Mouse (Mus musculus) spleen, postnatal 36 days (tissue): ENCODE measurements around the gene Klhdc9.
"Not testable (repeated sequence)": the region's sequence is repeated elsewhere in the genome, so short reads cannot be mapped to it uniquely, and the experiment has no call there.

ENCODE experiments used
- DNase-seq, 2 experiments: peaks; one replicate each; pipeline ENCODE4 v3.0.0; 2022; ENCODE audit warnings: low spot score in 2 of 2, mixed read lengths in 1 of 2

The Klhdc9 gene

DNA sequence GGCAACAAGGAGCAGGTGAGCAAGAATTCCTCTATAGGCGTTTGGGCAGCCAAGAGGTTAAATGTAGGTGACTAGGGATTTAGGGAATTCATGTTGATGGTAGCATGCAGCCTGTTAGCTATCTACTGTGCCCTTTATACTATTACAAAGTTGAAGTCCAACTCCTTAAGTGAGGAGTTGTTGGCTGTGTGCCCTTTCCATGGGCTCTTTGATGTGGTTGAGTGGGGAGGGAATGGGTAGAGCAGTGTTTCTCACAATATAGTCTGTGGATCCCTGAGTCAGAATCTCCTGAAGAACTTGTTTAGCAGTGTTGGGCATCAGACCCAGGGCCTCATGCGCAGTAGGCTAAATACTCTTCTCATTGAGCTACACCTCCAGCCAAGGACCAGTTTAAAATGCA lies 3.8 kb downstream of the Klhdc9 start:
- no peak for DNase-seq

DNA sequence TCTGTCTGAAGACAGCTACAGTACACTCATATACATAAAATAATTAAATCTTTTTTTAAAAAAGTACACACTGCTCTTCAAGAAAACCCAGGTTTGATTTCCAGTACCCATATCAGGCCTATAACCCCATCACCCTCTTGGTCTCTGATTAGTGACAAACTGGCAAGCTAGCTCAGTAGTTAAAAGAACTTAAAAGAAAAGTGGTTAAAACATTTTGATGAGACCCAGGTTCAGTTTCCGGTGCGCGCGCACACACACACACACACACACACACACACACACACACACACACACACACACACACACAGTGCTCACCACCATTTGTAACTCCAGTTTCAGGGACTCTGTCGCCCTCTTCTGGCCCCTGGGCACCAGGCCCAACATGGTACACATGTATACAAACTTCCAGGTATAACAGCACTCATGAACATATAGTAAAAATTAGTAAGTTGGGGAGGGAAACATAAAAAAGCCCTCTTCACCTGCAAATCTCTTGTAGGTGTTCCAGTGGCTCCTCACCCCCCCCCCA lies 4.7 kb downstream of the Klhdc9 start:
- DNase-seq = peak; percentile 27 to 37

DNA sequence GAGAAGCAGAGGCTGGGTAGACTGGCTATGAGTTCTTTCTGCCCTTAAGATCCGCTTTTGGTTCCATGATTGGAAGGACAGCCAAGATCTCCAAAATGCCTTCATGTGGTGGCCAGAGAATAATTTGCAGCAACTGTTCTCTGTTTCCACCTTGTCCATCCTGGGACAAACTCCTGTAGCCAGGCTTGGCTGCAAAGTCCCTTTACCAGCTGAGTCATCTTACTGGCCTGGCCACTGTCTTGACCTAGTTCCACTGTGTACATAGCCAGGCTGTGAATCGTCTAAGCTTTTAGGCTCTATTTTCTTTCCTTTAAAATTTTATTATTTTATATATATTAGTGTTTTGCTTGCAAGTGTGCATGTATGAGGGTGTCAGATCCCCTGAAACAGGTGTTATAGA lies 11.4 kb downstream of the Klhdc9 start:
- no peak for DNase-seq

DNA sequence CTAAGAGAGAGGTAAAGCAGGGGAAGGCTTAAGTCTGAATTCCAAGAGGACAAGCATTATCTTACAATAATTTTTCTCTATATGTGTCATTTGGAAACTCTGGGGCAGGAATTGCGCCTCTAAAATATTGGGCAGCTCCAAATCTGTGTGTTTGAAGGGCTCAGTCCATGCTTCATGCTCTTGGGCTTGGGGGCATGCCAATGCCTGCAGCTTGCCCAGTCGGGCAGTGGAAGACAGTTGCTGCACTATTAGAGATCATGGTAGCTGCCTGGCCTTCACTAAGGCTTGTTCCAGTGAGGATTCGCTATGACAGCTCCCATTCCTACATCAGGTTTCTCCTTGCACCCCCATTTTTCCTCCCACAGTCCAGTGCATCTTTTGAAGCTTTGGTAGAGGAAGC lies 11.9 kb downstream of the Klhdc9 start:
- no peak for DNase-seq

DNA sequence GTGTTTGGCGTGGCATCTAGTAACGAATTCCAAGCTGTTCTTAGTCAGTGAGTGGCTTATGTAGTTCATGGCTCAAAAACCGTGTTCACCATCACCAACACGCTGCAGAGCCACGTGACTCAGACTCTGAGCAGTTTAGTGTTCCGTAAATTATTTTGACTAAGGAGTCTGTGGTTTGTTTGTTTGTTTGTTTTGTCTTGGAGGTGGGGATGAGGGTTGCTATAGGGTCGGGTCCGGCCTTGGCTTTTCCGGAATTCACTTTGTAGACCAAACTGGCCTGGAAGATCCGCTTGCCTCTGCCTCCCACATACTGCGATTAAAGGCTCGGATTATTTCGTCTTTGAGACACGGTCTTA lies 14.5 kb downstream of the Klhdc9 start:
- DNase-seq = no peak

- peak; percentile 88 to 89 for DNase-seq
These were observed 15.1 kb downstream of the Klhdc9 start, which contains the start of the genes Nit1 and Pfdn2 for GRCm38 (mm10) chr1:171345225-171346094. Gene Nit1, minus strand, starts transcription at chr1:171345646. Gene Pfdn2, plus strand, starts transcription at chr1:171345670.

GRCm38 (mm10) chr1:171344715-171345114 lies 15.9 kb downstream of the Klhdc9 start:
- no peak for DNase-seq

GRCm38 (mm10) chr1:171343922-171344677 lies 16.5 kb downstream of the Klhdc9 start:
- DNase-seq = no peak

- no peak for DNase-seq
These were observed 18.1 kb downstream of the Klhdc9 start for GRCm38 (mm10) chr1:171342262-171343207.

- DNase-seq = no peak
These were observed 30.4 kb downstream of the Klhdc9 start for GRCm38 (mm10) chr1:171330216-171330560.

DNA sequence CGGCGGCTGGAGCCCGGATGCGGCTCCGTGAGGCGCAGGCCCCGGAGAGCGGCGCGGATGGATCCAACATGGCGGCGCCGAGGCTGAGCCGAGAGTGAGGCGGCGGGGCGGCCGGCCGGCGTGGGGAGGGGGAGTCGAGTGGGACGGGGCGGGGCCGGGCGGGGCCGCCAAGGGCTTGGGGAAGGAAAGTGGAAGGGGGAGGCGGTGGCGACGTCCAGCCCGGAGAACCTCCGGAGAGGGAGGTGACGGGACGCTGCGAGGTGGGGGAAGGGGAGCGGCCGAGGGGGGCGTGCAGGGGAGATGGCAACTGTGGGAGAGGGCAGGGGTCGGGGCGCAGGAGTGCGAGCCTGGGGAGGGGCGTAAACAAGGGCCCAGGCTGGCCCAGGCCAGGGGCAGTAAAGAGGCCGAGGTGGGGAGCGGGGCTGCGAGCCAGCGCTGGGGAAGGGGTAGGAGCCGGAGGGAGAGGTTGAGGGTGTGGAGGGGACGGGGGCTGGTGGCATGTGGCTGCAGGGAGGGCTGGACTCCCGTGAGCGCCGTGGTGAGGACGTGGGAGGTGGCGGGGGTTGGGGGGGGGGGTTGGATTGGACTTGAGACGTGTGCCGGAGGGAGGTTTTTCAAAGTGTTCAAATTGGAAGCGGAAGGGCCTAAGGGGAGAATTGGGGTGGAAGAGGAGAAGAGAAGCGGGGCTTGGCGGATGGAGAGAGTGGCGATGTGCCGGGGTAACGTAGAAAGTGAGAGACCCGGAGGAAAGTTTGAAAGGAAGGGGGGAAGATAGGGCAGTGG lies 31.0 kb downstream of the Klhdc9 start:
- DNase-seq = peak; percentile 13 to 39

DNA sequence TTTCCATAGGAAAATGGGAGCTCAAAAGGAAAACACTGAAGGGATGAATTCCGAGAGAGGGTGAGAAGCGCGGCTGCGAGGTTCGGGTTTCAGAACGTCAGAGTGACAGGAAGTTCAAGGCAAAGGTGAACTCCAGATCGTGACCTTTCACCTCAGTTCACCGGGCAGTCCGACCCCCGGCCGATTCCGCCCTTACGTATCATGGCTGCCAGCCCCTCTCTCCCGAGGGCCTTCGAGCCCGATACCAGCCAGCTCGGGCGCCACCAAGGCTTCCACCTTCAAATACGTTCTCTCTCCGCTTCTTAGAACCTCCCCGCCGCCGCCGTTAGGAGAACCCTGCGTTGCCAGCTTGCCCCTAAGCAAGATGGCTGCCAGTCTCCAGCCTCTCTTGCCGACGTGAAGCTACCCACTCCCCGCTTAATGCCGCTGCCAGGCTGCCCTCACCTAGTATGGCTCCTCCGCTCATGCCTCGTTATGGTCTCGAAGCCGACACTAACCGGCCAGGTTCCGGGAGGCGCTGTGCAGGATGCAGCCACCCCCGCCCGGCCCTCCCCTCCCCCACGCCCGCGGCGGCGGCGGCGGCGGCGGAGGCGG lies 31.7 kb downstream of the Klhdc9 start, which contains the start of gene Dedd:
Dedd (plus strand) TSS at position 307 of the 594 bp plus-strand sequence.
- peak; percentile 91 to 92 for DNase-seq

DNA sequence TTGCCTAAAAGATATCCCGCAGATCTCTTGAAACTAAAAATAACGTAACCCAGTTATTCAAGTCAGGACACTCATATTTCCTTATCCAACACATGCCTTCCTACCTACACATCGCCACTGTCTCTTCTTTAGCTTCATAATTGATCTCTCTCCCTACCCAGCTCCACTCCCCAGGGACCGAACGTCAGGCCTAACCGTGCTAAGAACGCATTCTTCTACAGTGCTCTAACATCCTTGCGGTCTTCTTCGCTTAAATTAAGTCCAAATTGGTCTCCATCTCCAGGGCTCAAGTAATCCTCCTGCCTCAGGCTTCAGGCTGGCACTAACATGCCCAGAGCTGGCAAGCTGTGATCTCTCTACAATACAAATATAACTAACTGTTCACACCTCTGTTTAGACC lies 32.4 kb downstream of the Klhdc9 start:
- no peak for DNase-seq

GRCm38 (mm10) chr1:171326588-171326987 lies 34.0 kb downstream of the Klhdc9 start:
- not testable (repeated sequence) for DNase-seq

- no peak for DNase-seq
These were observed 35.0 kb downstream of the Klhdc9 start for GRCm38 (mm10) chr1:171325571-171325970.

DNA sequence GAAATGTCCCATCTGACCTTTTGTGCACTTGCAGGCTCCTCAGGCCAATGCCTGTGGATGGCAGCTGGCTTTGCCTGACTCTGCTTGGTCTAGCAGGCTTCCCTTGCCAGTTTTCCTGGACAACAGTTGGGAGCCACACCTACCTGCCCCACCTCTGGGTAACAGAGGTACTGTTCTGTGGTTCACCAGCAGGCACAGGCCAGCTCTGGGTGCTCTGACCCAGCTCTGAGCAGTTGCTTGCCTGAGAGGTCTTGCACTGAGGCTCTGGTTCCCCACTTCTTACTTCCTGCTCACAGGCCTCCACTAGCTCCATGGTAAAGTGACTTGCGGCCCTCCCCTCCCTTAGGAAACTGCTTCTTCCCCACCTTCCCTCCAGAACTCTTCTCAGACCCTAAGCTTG lies 38.6 kb downstream of the Klhdc9 start:
- no peak for DNase-seq

DNA sequence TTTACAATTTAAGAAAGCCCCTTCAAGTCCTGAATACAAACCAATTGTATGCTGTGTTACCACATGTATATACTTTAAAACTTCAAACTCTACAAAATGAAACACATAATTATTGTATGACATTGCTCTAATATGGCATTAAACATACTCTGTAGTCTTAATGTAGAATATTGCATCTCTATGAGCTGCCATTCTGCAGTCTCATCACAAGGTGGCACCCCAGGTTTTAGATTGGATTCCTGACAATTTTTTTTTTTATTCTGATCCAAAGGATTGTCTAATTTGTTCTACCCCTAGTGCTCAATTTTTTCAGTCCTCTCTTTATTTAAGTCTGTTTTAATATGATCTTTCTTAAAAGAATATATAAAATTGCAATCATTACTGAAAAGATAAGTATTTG lies 39.2 kb downstream of the Klhdc9 start:
- no peak for DNase-seq

- DNase-seq = no peak
These were observed 40.4 kb downstream of the Klhdc9 start for GRCm38 (mm10) chr1:171320151-171320550.

- DNase-seq = no peak
These were observed 40.9 kb downstream of the Klhdc9 start for GRCm38 (mm10) chr1:171319748-171320147.

DNA sequence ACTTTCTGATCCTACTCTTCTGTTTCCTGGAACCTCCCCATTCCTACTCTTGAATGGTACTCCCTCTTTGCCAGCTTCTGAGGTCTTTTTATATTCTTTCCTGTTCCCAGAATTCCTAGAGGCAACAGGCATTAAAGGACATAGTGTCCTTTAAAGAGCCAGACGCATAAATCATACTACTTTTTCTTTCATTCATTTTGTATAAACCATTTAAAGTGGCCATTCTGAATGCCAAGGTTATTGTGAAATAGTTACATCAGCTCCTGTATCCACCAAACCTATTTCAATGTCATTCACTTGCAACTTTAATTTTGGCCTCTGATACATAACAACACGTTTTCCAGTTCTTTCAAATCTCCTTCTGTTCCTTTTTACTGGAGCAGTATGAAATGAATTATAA lies 51.3 kb downstream of the Klhdc9 start:
- no peak for DNase-seq
